Mouse (Mus musculus): Measurements from ENCODE around the gene Hcar1.

Hcar1 gene

DNA sequence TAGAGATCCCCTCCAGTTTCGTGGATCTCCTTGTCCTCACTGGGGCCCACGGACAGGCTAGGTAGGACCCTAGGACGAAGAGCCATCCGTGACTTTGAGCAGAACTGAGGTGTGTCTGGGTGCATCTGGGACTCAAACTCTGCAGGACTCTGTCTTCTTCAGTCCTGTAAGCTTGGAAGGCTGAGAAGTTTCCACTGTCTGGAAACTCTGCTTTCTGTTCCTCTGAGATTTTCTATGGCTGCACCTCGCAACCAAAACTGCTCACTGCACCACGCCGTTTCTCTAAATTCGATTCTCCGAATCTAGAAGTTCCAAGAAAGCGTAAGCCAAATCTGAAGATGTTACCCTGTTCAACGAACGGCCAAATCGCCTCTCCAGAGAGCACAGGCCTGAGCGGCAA is 15.9 kb downstream of the Hcar1 start:
- DNase-seq (ENCODE audit: extremely low spot score, low spot score) = no peak

DNA sequence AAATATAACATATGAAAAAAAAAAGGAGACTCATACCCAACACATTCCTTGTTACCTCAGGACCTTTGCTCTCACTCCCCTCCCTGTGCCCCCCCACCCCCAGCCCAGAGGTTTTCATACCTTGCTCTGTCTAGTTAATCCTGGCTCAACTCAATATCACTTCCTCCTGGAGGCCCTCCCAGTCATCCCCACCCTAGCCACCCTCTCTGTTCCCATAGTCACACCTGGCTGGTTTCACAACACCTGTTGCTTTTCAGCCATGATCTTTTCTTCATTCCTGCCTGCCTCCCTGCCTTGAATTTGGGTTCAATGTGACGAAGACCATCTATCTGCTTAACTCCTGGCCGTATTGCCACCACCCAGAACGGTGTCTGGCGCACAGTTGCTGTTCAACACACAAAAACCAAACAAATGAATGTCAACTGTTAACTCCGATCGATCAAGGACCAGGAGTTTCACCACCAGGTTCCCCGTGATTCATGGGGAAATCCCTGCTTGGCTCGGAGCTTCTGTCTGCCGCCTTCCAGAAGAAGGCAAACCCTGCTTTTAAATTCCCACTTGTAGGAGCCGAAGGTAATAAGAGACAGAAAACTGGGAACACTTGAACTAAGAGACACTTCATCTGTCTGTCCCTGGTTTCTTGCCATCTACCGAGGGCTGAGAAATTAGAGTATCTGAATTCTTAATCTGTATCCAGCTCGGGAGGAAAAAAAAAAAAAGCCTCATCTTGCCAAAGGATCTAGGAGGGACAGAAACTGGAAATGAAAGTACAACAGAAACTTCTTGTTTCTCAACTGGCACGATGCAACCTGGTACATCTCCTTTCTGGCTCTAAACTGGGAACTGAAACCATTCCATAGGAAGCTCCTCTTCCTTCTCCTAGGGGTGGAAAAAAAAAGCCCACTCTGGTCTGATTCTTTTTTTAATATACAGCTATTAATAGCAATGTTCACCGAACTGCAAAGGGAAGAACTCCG is 17.2 kb downstream of the Hcar1 start:
- DNase-seq (ENCODE audit: extremely low spot score, low spot score) = no peak

DNA sequence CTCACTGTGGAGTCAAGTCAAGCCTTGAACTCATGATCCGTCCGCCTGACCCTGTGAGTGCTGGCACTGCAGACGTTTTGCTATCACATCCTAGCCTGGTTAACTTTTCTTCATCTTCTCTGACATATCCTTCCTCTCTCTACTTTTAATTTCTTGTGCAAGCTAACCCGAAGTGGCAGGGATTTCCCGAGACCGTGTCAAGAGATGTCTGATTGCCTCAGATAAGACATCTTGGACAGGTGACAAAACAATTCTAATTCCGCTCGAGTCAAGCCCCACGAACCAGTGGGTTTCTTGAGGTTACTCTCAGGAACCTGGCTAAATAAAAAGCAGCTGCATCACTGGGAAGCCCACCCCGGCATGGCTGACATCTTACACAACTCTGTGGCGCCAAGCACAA is 21.0 kb downstream of the Hcar1 start:
- no peak for DNase-seq (ENCODE audit: extremely low spot score, low spot score)

DNA sequence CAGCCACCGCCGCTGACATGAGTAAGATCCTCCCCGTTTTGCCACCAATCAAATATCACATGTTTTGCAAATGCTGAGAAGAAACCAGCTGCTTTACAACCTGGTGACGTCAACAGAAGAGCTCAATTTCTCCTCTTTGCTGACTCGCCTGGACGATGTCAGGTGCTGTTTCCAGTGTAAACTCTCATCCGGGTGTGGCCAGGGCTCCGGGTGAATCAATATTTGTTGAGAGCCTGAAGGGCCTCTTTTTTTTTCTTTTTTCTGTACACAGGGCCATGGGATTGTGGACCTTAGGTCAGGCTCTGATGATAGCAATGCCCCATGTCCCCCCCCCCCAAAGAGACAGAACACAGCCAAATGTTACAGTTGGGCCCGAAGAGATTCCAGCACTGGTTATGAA is 25.3 kb downstream of the Hcar1 start:
- DNase-seq (ENCODE audit: extremely low spot score, low spot score) = no peak

DNA sequence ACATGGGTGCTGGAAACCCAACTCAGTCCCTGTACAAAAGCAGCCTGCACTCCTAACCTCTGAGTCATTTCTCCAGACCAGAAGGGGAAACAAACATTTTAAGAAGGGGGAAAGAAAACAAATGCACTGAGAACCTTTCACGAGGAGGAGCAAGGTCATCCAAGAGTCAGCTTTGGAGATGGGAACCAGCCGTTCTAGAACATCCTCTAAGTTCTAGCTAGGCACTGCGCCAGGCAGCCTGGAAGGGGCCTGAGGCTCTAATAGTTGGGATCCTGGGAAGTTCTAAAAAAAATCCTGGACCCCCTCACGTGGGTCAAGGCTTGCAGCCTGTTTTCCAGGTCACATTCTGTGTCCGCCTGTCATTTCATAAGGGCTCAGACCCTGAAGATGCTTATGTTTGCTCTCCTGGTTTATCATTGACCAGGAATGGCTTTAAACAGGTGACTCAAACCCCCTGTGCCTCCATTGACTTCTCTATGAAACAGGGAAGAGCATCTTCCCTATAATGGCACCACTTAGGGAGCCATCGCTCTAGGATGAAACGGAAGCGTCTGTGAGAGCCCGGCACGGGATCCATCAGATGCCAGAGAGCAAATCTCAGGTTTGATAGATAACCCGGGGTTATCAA is 25.8 kb downstream of the Hcar1 start:
- DNase-seq (ENCODE audit: extremely low spot score, low spot score) = no peak

DNA sequence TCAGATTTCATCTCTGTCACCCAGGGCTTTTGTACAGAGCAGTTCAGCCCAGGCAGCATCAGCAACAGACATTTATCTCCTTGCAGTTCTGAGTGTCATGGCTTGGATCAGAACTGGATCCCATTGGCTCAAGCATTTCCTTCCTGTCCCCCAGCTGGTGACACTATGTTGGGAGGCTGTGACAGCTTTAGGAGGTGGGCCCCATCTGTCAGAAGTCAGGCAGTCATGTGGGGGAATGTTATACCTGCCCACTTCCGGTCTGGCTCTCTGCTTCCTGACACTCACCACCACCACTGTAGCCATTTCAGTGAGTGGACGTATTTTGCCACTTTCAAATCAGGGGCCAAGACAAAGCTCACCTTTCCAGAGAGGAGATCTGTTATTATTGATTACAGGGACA is 28.4 kb downstream of the Hcar1 start:
- DNase-seq (ENCODE audit: extremely low spot score, low spot score) = no peak

DNA sequence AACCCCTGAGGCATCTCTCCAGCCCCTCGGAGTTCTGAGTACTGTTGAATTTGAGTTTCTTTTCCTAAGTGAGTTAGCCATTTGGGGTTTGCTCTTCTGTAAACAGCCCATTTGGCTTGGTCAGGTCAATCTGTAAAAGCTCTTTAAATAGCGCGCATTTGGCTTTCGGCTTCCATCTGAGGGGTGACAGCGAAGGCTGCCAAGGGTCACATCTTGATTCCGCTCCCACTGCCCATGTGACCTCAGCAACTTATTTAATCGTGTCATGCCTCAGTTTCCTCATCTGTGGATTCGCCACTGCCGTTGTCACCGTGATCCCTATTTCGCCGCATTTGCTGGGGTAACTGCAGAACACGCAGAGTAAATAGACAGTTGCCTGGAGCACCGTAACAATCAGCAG is 35.5 kb downstream of the Hcar1 start:
- DNase-seq (ENCODE audit: extremely low spot score, low spot score) = no peak

DNA sequence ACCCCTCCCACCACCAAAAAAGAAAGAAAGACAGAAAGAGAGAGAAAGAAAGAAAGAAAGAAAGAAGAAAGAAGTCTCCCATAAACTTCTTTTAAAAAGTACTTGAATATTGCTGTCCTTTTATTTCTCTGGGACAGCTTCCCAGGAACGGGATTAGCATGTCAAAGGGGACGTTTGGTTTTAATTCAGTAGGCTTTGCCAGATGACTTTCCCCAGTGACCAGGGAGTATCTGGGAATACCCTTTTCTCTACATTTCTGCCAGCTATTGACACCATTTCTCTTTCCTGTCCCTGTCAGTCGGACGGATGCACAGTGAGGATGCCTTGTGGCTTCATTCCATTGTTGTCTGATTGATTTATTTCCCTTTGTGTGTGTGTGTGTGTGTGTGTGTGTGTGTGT is 36.0 kb downstream of the Hcar1 start:
- DNase-seq (ENCODE audit: extremely low spot score, low spot score) = no peak

DNA sequence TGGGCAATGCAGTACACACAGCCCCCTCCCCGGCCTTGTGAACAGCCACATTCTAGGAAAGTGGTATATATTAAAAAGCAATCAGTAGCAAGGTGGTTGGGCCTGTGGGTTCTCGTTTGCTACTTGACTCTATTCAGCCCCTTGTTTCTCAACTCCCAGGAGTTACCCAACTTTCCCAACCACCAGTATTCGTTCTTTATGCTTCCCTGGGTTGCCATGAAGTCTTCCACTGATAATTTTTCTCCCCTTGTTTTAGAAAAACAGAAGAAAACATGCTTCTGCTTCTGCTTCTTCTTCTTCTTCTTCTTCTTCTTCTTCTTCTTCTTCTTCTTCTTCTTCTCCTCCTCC is 36.9 kb downstream of the Hcar1 start:
- no peak for DNase-seq (ENCODE audit: extremely low spot score, low spot score)

DNA sequence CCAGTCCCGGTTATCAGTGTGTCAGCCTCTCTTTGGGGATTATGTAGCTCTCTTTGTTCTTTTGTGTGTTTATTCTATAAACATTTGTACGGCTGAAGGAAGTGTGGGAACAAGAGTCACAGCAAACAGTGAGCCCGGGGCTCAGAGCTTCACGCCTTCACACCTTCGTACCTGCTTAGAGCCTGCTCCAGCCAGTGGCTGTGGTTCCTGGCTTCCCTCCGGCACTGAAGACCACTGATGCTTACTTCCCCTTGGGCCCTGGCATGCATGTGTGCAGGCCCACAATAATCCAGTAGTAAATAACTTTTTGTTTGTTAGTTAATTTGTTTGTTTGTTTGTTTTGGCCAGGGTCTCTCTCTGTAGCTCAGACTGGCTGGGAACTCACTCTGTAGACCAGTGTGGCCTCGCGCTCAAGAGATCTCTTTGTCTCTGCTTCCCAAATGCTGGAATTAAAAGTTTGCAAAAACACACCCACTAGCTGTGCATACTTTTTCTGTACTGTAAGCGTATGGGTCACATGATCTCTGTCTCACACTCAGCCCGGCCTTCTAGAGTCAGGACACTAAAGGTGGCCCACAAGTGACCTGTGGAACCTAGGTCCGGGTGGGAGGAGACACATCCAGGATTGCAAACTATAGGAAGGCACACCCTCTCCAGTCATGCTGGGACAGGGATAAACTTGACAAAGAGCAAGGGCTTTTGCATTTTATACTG is 37.4 kb downstream of the Hcar1 start:
- no peak for DNase-seq (ENCODE audit: extremely low spot score, low spot score)

DNA sequence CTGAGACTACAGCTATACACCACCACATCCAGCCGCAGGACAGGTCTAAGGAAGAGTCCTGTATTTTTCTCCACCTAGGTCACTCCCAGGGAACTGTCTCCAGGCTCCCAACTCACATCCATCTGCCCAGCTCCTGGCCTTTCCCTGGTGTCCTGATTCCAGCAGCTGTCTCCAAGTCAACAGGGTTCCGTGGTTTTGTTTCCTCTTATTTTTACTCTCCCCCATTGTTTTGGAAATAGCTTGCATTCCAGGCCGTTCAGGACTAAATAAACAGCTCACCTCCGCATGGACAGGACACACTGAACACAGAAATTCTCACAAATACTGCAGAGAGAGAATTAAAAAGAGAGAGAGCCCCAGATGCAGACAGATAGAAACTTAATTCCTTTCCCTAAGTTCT is 42.4 kb downstream of the Hcar1 start:
- DNase-seq (ENCODE audit: extremely low spot score, low spot score) = no peak

DNA sequence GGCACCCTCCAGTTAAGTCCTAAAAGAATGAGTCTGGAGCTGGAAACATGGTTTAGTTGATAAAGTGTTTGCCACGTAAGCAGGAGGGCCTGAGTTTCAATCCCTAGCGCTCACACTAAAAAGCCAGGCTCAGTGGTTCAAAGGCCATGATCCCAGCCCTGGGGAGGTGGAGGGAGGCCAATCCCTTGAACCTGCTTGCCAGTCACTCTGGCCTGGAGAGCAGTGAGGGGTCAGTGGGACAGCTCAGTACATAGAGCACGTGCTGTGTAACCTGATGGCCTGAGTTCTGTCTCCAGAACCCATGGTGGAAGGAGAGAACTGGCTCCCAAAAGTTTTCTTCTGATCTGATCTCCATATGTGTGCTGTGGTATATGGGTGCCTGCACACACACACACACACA is 45.0 kb downstream of the Hcar1 start:
- DNase-seq (ENCODE audit: extremely low spot score, low spot score) = no peak

DNA sequence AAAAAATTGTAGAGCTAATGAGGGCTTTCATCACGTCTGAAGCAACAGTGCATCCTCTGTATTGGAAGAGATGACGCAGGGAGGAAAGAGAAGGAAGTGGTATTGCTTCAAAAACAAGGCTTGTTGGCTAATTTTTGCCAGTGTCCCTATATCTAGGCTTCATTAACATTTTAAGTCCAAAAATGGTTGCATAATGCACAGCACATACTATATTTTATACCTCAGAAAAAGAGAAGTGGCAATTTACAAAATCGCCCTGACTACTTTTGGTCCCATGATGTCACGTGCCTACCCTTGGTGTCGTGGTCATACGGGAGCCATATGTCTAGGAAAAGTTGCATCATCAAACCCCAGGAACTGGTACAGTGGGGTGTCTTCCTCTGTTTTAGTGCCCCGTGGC is 47.5 kb downstream of the Hcar1 start:
- no peak for DNase-seq (ENCODE audit: extremely low spot score, low spot score)

DNA sequence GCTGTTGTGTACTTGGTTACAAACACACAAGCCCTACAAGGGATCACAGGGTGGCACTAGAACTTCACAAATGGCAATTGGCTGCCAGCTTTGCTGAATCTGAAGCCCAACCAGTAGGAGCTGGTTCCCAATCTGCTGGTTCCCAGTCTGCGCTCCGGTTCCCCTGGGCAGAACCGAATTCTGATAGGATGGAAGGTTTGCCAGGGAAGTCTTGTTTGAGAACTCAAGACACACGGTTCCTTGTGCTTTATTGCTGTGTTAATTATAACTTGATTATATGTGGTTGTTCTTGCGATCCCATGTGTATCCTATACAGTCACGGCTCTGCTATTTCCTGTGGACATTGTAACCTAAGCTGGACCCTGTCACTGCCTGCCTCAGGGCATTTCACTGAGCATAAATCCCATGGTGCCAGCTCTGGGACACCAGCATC is 52.1 kb downstream of the Hcar1 start:
- no peak for DNase-seq (ENCODE audit: extremely low spot score, low spot score)
